ENCODE assay signal across 9 mouse cellular contexts in genomic region chr6:94524335-94524734, GRCm38 (mm10). TPM values are rescaled to one million over a fixed set of nuclear protein-coding genes. Genes with fewer than 3 reads are reported as not detected.
DNase-seq lines count a peak whose midpoint lies in the region; ATAC-seq and TF ChIP-seq lines count a peak whose summit lies in the region.
"Had no signal": no experiment of that assay in that cellular context is flagged by ENCODE, and none has a peak within 500 bp of the region (broad histone marks: within the 10 kb centered on the region; RNA-seq: fewer than 3 reads in every experiment).

No protein-coding gene starts in this region.

- ATAC-seq in midbrain, embryonic 14.5 days (ENCODE audit: low FRiP score, low TSS enrichment) = no peak
- no peak for ATAC-seq in midbrain, embryonic 13.5 days

- intact Hi-C loops in gastrocnemius, adult 2 months (cut with DNase I) = loop anchor here (2.0 kb wide), 1 partner anchor 462 kb away; no protein-coding TSS in a partner anchor

- peak; percentile 76 for TF ChIP-seq CTCF in gastrocnemius, adult 2 months (IDR thresholded peaks at IDR 0.05)

- H3K4me1 ChIP-seq in midbrain, embryonic 14.5 days (ENCODE audit: control insufficient read depth, insufficient read depth, low read length) = no peaks in the 10 kb centered on the region
- no peaks in the 10 kb centered on the region for H3K4me1 ChIP-seq in midbrain, embryonic 13.5 days (replicated peaks)
- H3K4me1 ChIP-seq: heart, embryonic 13.5 days had no signal

- no peak overlapping the region for H3K4me2 ChIP-seq in midbrain, embryonic 14.5 days (ENCODE audit: low read length)
- H3K4me2 ChIP-seq in midbrain, embryonic 13.5 days (replicated peaks) = no peak overlapping the region
- H3K4me2 ChIP-seq: heart, embryonic 13.5 days had no signal

- H3K36me3 ChIP-seq in midbrain, embryonic 14.5 days (ENCODE audit: control insufficient read depth, insufficient read depth, low read length) = no peaks in the 10 kb centered on the region
- no peaks in the 10 kb centered on the region for H3K36me3 ChIP-seq in midbrain, embryonic 13.5 days
- H3K36me3 ChIP-seq: heart, embryonic 13.5 days had no signal

- no peaks in the 10 kb centered on the region for H3K27me3 ChIP-seq in midbrain, embryonic 14.5 days (ENCODE audit: control insufficient read depth, insufficient read depth, low read length)
- no peaks in the 10 kb centered on the region for H3K27me3 ChIP-seq in midbrain, embryonic 13.5 days
- H3K27me3 ChIP-seq: heart, embryonic 13.5 days had no signal

- no peaks in the 10 kb centered on the region for H3K9me3 ChIP-seq in midbrain, embryonic 14.5 days (ENCODE audit: control insufficient read depth, low read length)
- H3K9me3 ChIP-seq in midbrain, embryonic 13.5 days = no peaks in the 10 kb centered on the region
- H3K9me3 ChIP-seq: heart, embryonic 13.5 days had no signal

- DNase-seq in gastrocnemius, adult 2 months = no peak
- DNase-seq in gastrocnemius, postnatal 10 days = no peak
- DNase-seq in midbrain, embryonic 14.5 days = peak; percentile 83
- peak; percentile 84 for DNase-seq in embryo, embryonic 10.5 days (ENCODE audit: low spot score)
- DNase-seq in retina, postnatal 7 days (ENCODE audit: low read depth, low spot score) = peak; percentile 21
- DNase-seq in ovary, postnatal 10 days (ENCODE audit: low spot score) = no peak
- no peak for DNase-seq in urinary bladder, adult 2 months (ENCODE audit: low spot score)

- H3K27ac ChIP-seq in gastrocnemius, adult 2 months = no peak overlapping the region
- H3K27ac ChIP-seq in midbrain, embryonic 14.5 days (replicated peaks; ENCODE audit: low read depth, low read length) = no peak overlapping the region
- no peak overlapping the region for H3K27ac ChIP-seq in midbrain, embryonic 13.5 days
- H3K27ac ChIP-seq: heart, embryonic 13.5 days had no signal

- no peak overlapping the region for H3K4me3 ChIP-seq in gastrocnemius, adult 2 months
- no peak overlapping the region for H3K4me3 ChIP-seq in midbrain, embryonic 14.5 days (replicated peaks; ENCODE audit: low read depth, low read length)
- H3K4me3 ChIP-seq in midbrain, embryonic 13.5 days (replicated peaks) = no peak overlapping the region
- H3K4me3 ChIP-seq: heart, embryonic 13.5 days had no signal

- WGBS in midbrain, embryonic 14.5 days = 38% methylated on average over 2 of the region's 2 CpGs
- 32% methylated on average over 2 of the region's 2 CpGs for WGBS in midbrain, embryonic 13.5 days

- no peak overlapping the region for H3K9ac ChIP-seq in midbrain, embryonic 14.5 days (replicated peaks; ENCODE audit: low read length)
- no peak overlapping the region for H3K9ac ChIP-seq in midbrain, embryonic 13.5 days (replicated peaks)
- H3K9ac ChIP-seq: heart, embryonic 13.5 days had no signal

RNA-seq across cellular contexts. Expression of gene Slc25a26, which starts 24.2 kb away (rescaled TPM):
- 10 to 100 TPM; 16.5 to 17.7 TPM for total RNA-seq in gastrocnemius, adult 2 months (2021)
- 10 to 100 TPM in 1 of 2 experiments, 1 to 10 TPM in 1; 8.4 to 10.4 TPM for total RNA-seq in gastrocnemius, postnatal 10 days (2021)
- polyA plus RNA-seq in midbrain, embryonic 14.5 days (2014; fragmentation: Nextera tagmentation; extraction: Ambion mirVana) = 7.7 and 7.8 TPM in 2 replicates
- 7.1 and 7.9 TPM in 2 replicates for polyA plus RNA-seq in midbrain, embryonic 13.5 days (2015; fragmentation: Nextera tagmentation; extraction: Ambion mirVana)
- 9.1 and 10.6 TPM in 2 replicates for polyA plus RNA-seq in urinary bladder, adult 2 months (2012; rRNA removed)

Comparison
In these comparisons a context has a peak if more than half of its experiments do, and no peak if none do; other contexts are left out.
1. DNase-seq: peak in midbrain, embryonic 14.5 days (single experiment), embryo, embryonic 10.5 days (single experiment) and retina, postnatal 7 days (single experiment); none in gastrocnemius, adult 2 months (single experiment), gastrocnemius, postnatal 10 days (single experiment), ovary, postnatal 10 days (single experiment) and urinary bladder, adult 2 months (single experiment).